Mouse (Mus musculus): ENCODE measurements around the gene Fbrsl1. TPM values are rescaled to one million over a fixed set of nuclear protein-coding genes. Genes with fewer than 3 reads are reported as not detected.
"Not testable (repeated sequence)": the region's sequence is repeated elsewhere in the genome, so short reads cannot be mapped to it uniquely, and the experiment has no call there.

Gene Fbrsl1
- polyA plus RNA-seq, 1 experiment from 2014 or later: 16.7 TPM

- Histone ChIP-seq H3K4me1 (ENCODE audit: control insufficient read depth, insufficient read depth, low read length) (peaks cover 5% of the 10 kb centered on the region; the same call in 1 of the 2 replicates), H3K4me2 (replicated peaks; ENCODE audit: low read depth, low read length) (no peak overlapping the region; the same call in 1 of the 2 replicates), H3K4me3 (ENCODE audit: low read length) (no peak overlapping the region), H3K27me3 (ENCODE audit: control insufficient read depth, insufficient read depth, low read length) (no peaks in the 10 kb centered on the region), H3K9ac (ENCODE audit: low read depth, low read length) (no peak overlapping the region), H3K9me3 (ENCODE audit: control insufficient read depth, low read length) (no peaks in the 10 kb centered on the region), H3K27ac (ENCODE audit: low read depth, low read length) (no peak overlapping the region), H3K36me3 (ENCODE audit: control insufficient read depth, insufficient read depth, low read length) (no peaks in the 10 kb centered on the region)
- 73% methylated on average over 3 of the region's 3 CpGs for WGBS
- ATAC-seq (ENCODE audit: low FRiP score, low TSS enrichment): no peak
These were observed 8.6 kb downstream of the Fbrsl1 start for GRCm38 (mm10) chr5:110439565-110440310.

- Histone ChIP-seq H3K27me3 (ENCODE audit: control insufficient read depth, insufficient read depth, low read length) (no peaks in the 10 kb centered on the region), H3K4me2 (replicated peaks; ENCODE audit: low read depth, low read length) (no peak overlapping the region), H3K27ac (ENCODE audit: low read depth, low read length) (no peak overlapping the region), H3K9me3 (ENCODE audit: control insufficient read depth, low read length) (no peaks in the 10 kb centered on the region), H3K4me3 (ENCODE audit: low read length) (no peak overlapping the region), H3K4me1 (ENCODE audit: control insufficient read depth, insufficient read depth, low read length) (peaks cover 5% of the 10 kb centered on the region; the same call in 1 of the 2 replicates), H3K36me3 (ENCODE audit: control insufficient read depth, insufficient read depth, low read length) (no peaks in the 10 kb centered on the region), H3K9ac (ENCODE audit: low read depth, low read length) (no peak overlapping the region)
- 76% methylated on average over 3 of the region's 3 CpGs for WGBS
- no peak for ATAC-seq (ENCODE audit: low FRiP score, low TSS enrichment)
These were observed 9.7 kb downstream of the Fbrsl1 start for GRCm38 (mm10) chr5:110438591-110438990.

- H3K9me3 ChIP-seq (ENCODE audit: control insufficient read depth, low read length): no peaks in the 10 kb centered on the region
- H3K27ac ChIP-seq (ENCODE audit: low read depth, low read length): no peak overlapping the region
- no peak overlapping the region for H3K4me3 ChIP-seq (ENCODE audit: low read length)
- no peak overlapping the region for H3K4me2 ChIP-seq (replicated peaks; ENCODE audit: low read depth, low read length)
- peaks cover under 1% of the 10 kb centered on the region; the same call in 1 of the 2 replicates for H3K36me3 ChIP-seq (ENCODE audit: control insufficient read depth, insufficient read depth, low read length)
- no peaks in the 10 kb centered on the region for H3K27me3 ChIP-seq (ENCODE audit: control insufficient read depth, insufficient read depth, low read length)
- WGBS: 46% methylated on average over 6 of the region's 6 CpGs
- peaks cover 5% of the 10 kb centered on the region; the same call in 1 of the 2 replicates for H3K4me1 ChIP-seq (ENCODE audit: control insufficient read depth, insufficient read depth, low read length)
- H3K9ac ChIP-seq (ENCODE audit: low read depth, low read length): no peak overlapping the region
- no peak for ATAC-seq (ENCODE audit: low FRiP score, low TSS enrichment)
These were observed 10.6 kb downstream of the Fbrsl1 start for GRCm38 (mm10) chr5:110437632-110438261.

GRCm38 (mm10) chr5:110436166-110436565 is 12.1 kb downstream of the Fbrsl1 start:
- WGBS: 65% methylated on average over 5 of the region's 5 CpGs
- not testable (repeated sequence) for H3K4me3 ChIP-seq (ENCODE audit: low read length); H3K4me2 ChIP-seq (replicated peaks; ENCODE audit: low read depth, low read length); H3K9ac ChIP-seq (ENCODE audit: low read depth, low read length); H3K27ac ChIP-seq (ENCODE audit: low read depth, low read length); H3K4me1 ChIP-seq (ENCODE audit: control insufficient read depth, insufficient read depth, low read length); ATAC-seq (ENCODE audit: low FRiP score, low TSS enrichment); H3K9me3 ChIP-seq (ENCODE audit: control insufficient read depth, low read length); H3K27me3 ChIP-seq (ENCODE audit: control insufficient read depth, insufficient read depth, low read length)
- H3K36me3 ChIP-seq (ENCODE audit: control insufficient read depth, insufficient read depth, low read length): peaks cover 17% of the 10 kb centered on the region

- Histone ChIP-seq H3K4me3 (ENCODE audit: low read length) (no peak overlapping the region), H3K9ac (ENCODE audit: low read depth, low read length) (no peak overlapping the region), H3K9me3 (ENCODE audit: control insufficient read depth, low read length) (no peaks in the 10 kb centered on the region), H3K4me1 (ENCODE audit: control insufficient read depth, insufficient read depth, low read length) (peaks cover 5% of the 10 kb centered on the region; the same call in 1 of the 2 replicates), H3K27me3 (ENCODE audit: control insufficient read depth, insufficient read depth, low read length) (no peaks in the 10 kb centered on the region), H3K27ac (ENCODE audit: low read depth, low read length) (no peak overlapping the region), H3K4me2 (replicated peaks; ENCODE audit: low read depth, low read length) (no peak overlapping the region), H3K36me3 (ENCODE audit: control insufficient read depth, insufficient read depth, low read length) (peaks cover 24% of the 10 kb centered on the region)
- no peak for ATAC-seq (ENCODE audit: low FRiP score, low TSS enrichment)
These were observed 13.5 kb downstream of the Fbrsl1 start for GRCm38 (mm10) chr5:110434816-110435215.

- Histone ChIP-seq H3K9me3 (ENCODE audit: control insufficient read depth, low read length) (no peaks in the 10 kb centered on the region), H3K27me3 (ENCODE audit: control insufficient read depth, insufficient read depth, low read length) (no peaks in the 10 kb centered on the region), H3K27ac (ENCODE audit: low read depth, low read length) (no peak overlapping the region), H3K9ac (ENCODE audit: low read depth, low read length) (no peak overlapping the region), H3K36me3 (ENCODE audit: control insufficient read depth, insufficient read depth, low read length) (peaks cover 27% of the 10 kb centered on the region), H3K4me1 (ENCODE audit: control insufficient read depth, insufficient read depth, low read length) (no peaks in the 10 kb centered on the region), H3K4me2 (replicated peaks; ENCODE audit: low read depth, low read length) (no peak overlapping the region), H3K4me3 (ENCODE audit: low read length) (no peak overlapping the region)
- peak; percentile 87 for ATAC-seq (ENCODE audit: low FRiP score, low TSS enrichment)
- WGBS: 37% methylated on average over 9 of the region's 9 CpGs
These were observed 19.3 kb downstream of the Fbrsl1 start for GRCm38 (mm10) chr5:110429045-110429444.

GRCm38 (mm10) chr5:110428290-110428689 is 20.0 kb downstream of the Fbrsl1 start:
- Histone ChIP-seq H3K9ac (ENCODE audit: low read depth, low read length) (no peak overlapping the region), H3K36me3 (ENCODE audit: control insufficient read depth, insufficient read depth, low read length) (peaks cover 27% of the 10 kb centered on the region), H3K4me1 (ENCODE audit: control insufficient read depth, insufficient read depth, low read length) (no peaks in the 10 kb centered on the region), H3K27ac (ENCODE audit: low read depth, low read length) (no peak overlapping the region), H3K27me3 (ENCODE audit: control insufficient read depth, insufficient read depth, low read length) (no peaks in the 10 kb centered on the region), H3K4me3 (ENCODE audit: low read length) (no peak overlapping the region), H3K4me2 (replicated peaks; ENCODE audit: low read depth, low read length) (no peak overlapping the region), H3K9me3 (ENCODE audit: control insufficient read depth, low read length) (no peaks in the 10 kb centered on the region)
- ATAC-seq (ENCODE audit: low FRiP score, low TSS enrichment): no peak
- 76% methylated on average over 3 of the region's 3 CpGs for WGBS

GRCm38 (mm10) chr5:110425187-110425586 is 23.1 kb downstream of the Fbrsl1 start:
- ATAC-seq (ENCODE audit: low FRiP score, low TSS enrichment): no peak
- H3K9ac ChIP-seq (ENCODE audit: low read depth, low read length): no peak overlapping the region
- no peak overlapping the region for H3K4me2 ChIP-seq (replicated peaks; ENCODE audit: low read depth, low read length)
- peaks cover 2% of the 10 kb centered on the region; the same call in 1 of the 2 replicates for H3K36me3 ChIP-seq (ENCODE audit: control insufficient read depth, insufficient read depth, low read length)
- WGBS: 82% methylated on average over 4 of the region's 4 CpGs
- no peaks in the 10 kb centered on the region for H3K4me1 ChIP-seq (ENCODE audit: control insufficient read depth, insufficient read depth, low read length)
- no peaks in the 10 kb centered on the region for H3K9me3 ChIP-seq (ENCODE audit: control insufficient read depth, low read length)
- H3K27me3 ChIP-seq (ENCODE audit: control insufficient read depth, insufficient read depth, low read length): no peaks in the 10 kb centered on the region
- no peak overlapping the region for H3K27ac ChIP-seq (ENCODE audit: low read depth, low read length)
- no peak overlapping the region for H3K4me3 ChIP-seq (ENCODE audit: low read length)

- H3K4me1 ChIP-seq (ENCODE audit: control insufficient read depth, insufficient read depth, low read length): no peaks in the 10 kb centered on the region
- no peak overlapping the region for H3K4me2 ChIP-seq (replicated peaks; ENCODE audit: low read depth, low read length)
- H3K27ac ChIP-seq (ENCODE audit: low read depth, low read length): no peak overlapping the region
- no peaks in the 10 kb centered on the region for H3K9me3 ChIP-seq (ENCODE audit: control insufficient read depth, low read length)
- H3K9ac ChIP-seq (ENCODE audit: low read depth, low read length): no peak overlapping the region
- peaks cover 2% of the 10 kb centered on the region; the same call in 1 of the 2 replicates for H3K36me3 ChIP-seq (ENCODE audit: control insufficient read depth, insufficient read depth, low read length)
- ATAC-seq (ENCODE audit: low FRiP score, low TSS enrichment): no peak
- 92% methylated on average over 5 of the region's 5 CpGs for WGBS
- H3K27me3 ChIP-seq (ENCODE audit: control insufficient read depth, insufficient read depth, low read length): no peaks in the 10 kb centered on the region
- no peak overlapping the region for H3K4me3 ChIP-seq (ENCODE audit: low read length)
These were observed 24.1 kb downstream of the Fbrsl1 start for GRCm38 (mm10) chr5:110424204-110424603.

Measured in kidney, embryonic 14.5 days (tissue).